Mouse (Mus musculus) testis, adult 2 months (tissue): ENCODE data around the gene Sox5.

Source experiments
- CTCF ChIP-seq: fragments of 200-500 bp; IDR thresholded peaks from 2 replicates; pipeline ENCODE4 v1.5.1; 2012; ENCODE audit warnings: low read depth, mild to moderate bottlenecking, inconsistent platforms, low read length, moderate library complexity; ENCODE audit not compliant: control insufficient read depth, insufficient read depth, insufficient replicate concordance
- POLR2A ChIP-seq: fragments of 200-500 bp; IDR thresholded peaks from 2 replicates; pipeline ENCODE4 v1.6.1; 2012; ENCODE audit warnings: low read depth, mild to moderate bottlenecking, inconsistent platforms, low read length, moderate library complexity; ENCODE audit not compliant: control insufficient read depth

DNA sequence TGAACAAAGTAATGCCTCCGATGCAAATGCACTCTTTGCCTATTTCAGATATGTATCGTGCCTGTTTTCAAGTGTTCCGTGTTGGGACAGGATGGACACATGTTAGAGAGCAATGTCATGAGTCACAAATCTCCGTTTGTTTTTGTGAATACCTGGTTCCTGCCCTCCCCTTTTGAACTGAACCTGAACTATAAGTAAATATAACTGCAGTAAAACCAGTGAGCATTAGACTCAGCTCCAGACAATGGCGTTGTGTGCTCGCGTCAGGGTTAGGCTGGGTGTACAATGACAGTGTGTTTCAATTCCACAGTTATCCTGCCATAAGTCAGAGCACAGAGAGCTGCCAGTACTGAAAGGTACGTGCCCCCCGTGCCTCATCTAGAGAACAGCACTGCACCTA, 739.8 kb downstream of the Sox5 start:
- TF ChIP-seq POLR2A (no peak), CTCF (no peak)
